Mouse (Mus musculus): ENCODE data around the gene Unc5a.

Gene Unc5a

GRCm38 (mm10) chr13:55002090-55002489 lies 52.9 kb downstream of the Unc5a start:
- no peak for DNase-seq (ENCODE audit: low read depth in 1 of 2, low spot score in 2 of 2)

GRCm38 (mm10) chr13:55004646-55005045 lies 55.4 kb downstream of the Unc5a start:
- DNase-seq (ENCODE audit: low read depth in 1 of 2, low spot score in 2 of 2), result no peak

- no peak for DNase-seq (ENCODE audit: low read depth in 1 of 2, low spot score in 2 of 2)
Measured at GRCm38 (mm10) chr13:55005691-55006414, 56.6 kb downstream of the Unc5a start.

- DNase-seq (ENCODE audit: low read depth in 1 of 2, low spot score in 2 of 2), result no peak
Measured at GRCm38 (mm10) chr13:55006415-55006742, 57.2 kb downstream of the Unc5a start.

GRCm38 (mm10) chr13:55008589-55008988 lies 59.4 kb downstream of the Unc5a start:
- no peak for DNase-seq (ENCODE audit: low read depth in 1 of 2, low spot score in 2 of 2)

- no peak for DNase-seq (ENCODE audit: low read depth in 1 of 2, low spot score in 2 of 2)
Measured at GRCm38 (mm10) chr13:55011103-55011502, 61.9 kb downstream of the Unc5a start.

GRCm38 (mm10) chr13:55011981-55012478 lies 62.8 kb downstream of the Unc5a start:
- DNase-seq (ENCODE audit: low read depth in 1 of 2, low spot score in 2 of 2), result no peak

- no peak for DNase-seq (ENCODE audit: low read depth in 1 of 2, low spot score in 2 of 2)
Measured at GRCm38 (mm10) chr13:55013702-55014344, 64.6 kb downstream of the Unc5a start.

GRCm38 (mm10) chr13:55014451-55014850 lies 65.2 kb downstream of the Unc5a start:
- no peak for DNase-seq (ENCODE audit: low read depth in 1 of 2, low spot score in 2 of 2)

GRCm38 (mm10) chr13:55017154-55017897 lies 68.1 kb downstream of the Unc5a start:
- no peak for DNase-seq (ENCODE audit: low read depth in 1 of 2, low spot score in 2 of 2)

GRCm38 (mm10) chr13:55017898-55018599 lies 68.8 kb downstream of the Unc5a start:
- no peak for DNase-seq (ENCODE audit: low read depth in 1 of 2, low spot score in 2 of 2)

GRCm38 (mm10) chr13:55018700-55019099 lies 69.5 kb downstream of the Unc5a start:
- DNase-seq (ENCODE audit: low read depth in 1 of 2, low spot score in 2 of 2), result no peak

GRCm38 (mm10) chr13:55019181-55019580 lies 70.0 kb downstream of the Unc5a start:
- no peak for DNase-seq (ENCODE audit: low read depth in 1 of 2, low spot score in 2 of 2)

- DNase-seq (ENCODE audit: low read depth in 1 of 2, low spot score in 2 of 2), result peak; percentile 21 to 30
Measured at GRCm38 (mm10) chr13:55020051-55020450, 70.8 kb downstream of the Unc5a start.

- peak; percentile 35 to 40 for DNase-seq (ENCODE audit: low read depth in 1 of 2, low spot score in 2 of 2)
Measured at GRCm38 (mm10) chr13:55021194-55021779, 72.1 kb downstream of the Unc5a start, which contains the start of gene Hk3. TSS of gene Hk3 (minus strand) at chr13:55021385.

- DNase-seq (ENCODE audit: low read depth in 1 of 2, low spot score in 2 of 2), result no peak
Measured at GRCm38 (mm10) chr13:55022256-55022655, 73.0 kb downstream of the Unc5a start.

GRCm38 (mm10) chr13:55022715-55023114 lies 73.5 kb downstream of the Unc5a start:
- DNase-seq (ENCODE audit: low read depth in 1 of 2, low spot score in 2 of 2), result no peak

GRCm38 (mm10) chr13:55024215-55024614 lies 75.0 kb downstream of the Unc5a start:
- DNase-seq (ENCODE audit: low read depth in 1 of 2, low spot score in 2 of 2), result no peak

- DNase-seq (ENCODE audit: low read depth in 1 of 2, low spot score in 2 of 2), result no peak
Measured at GRCm38 (mm10) chr13:55040016-55040415, 90.8 kb downstream of the Unc5a start.

GRCm38 (mm10) chr13:55047706-55048105 lies 98.5 kb downstream of the Unc5a start:
- DNase-seq (ENCODE audit: low read depth in 1 of 2, low spot score in 2 of 2), result no peak
